Mouse (Mus musculus): ENCODE measurements around the gene Sap30bp. TPM values are rescaled to one million over a fixed set of nuclear protein-coding genes. Genes with fewer than 3 reads are reported as not detected.

Sap30bp gene
- polyA plus RNA-seq (2012; rRNA removed): 25.8 and 29.5 TPM in 2 replicates

GRCm38 (mm10) chr11:115933108-115933746 lies at the start of gene Sap30bp, which contains the start of gene Recql5:
Gene Sap30bp, plus strand, starts transcription at chr11:115933282.
Gene Recql5, minus strand, starts transcription at chr11:115933477.

DNA sequence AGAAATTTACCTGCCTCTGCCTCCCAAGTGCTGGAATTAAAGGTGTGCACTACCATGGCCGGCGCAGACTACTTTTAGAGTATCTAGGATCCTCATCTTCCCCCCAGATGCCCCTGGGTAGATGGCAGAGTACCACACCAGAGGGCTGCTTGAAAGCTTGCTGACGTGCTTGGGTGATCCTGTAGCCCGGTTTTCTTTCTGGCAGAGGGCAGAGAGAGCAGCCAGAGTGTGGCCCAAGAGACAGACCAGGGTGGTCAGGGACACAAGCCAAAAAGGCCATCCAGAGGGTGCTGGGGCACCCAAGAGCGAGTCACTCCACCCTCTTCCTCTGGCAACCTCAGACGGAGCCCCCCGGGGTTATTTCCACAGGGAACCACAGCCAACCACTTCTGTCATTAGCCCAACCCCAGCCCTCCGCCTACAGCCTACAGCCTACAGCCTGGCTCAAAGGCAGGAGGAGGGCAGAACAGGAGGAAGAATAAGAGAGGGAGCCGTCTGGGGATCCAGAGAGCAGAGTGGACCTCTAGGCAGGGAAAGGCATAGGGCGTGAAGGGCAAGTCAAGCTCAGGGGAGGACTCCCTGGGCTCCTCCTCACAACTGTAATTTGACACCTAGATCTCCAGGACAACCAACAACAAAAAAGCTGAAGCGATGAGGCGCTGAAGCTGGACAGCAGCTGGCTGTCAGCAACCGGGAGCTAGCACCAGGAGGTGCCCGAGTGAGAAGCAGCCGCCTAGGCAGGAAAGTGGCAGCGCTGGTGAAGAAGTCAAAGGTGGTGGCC lies 33.4 kb upstream of the Sap30bp start, which contains the start of gene Smim5:
Smim5 (plus strand) TSS at position 481 of the 781 bp plus-strand sequence.

DNA sequence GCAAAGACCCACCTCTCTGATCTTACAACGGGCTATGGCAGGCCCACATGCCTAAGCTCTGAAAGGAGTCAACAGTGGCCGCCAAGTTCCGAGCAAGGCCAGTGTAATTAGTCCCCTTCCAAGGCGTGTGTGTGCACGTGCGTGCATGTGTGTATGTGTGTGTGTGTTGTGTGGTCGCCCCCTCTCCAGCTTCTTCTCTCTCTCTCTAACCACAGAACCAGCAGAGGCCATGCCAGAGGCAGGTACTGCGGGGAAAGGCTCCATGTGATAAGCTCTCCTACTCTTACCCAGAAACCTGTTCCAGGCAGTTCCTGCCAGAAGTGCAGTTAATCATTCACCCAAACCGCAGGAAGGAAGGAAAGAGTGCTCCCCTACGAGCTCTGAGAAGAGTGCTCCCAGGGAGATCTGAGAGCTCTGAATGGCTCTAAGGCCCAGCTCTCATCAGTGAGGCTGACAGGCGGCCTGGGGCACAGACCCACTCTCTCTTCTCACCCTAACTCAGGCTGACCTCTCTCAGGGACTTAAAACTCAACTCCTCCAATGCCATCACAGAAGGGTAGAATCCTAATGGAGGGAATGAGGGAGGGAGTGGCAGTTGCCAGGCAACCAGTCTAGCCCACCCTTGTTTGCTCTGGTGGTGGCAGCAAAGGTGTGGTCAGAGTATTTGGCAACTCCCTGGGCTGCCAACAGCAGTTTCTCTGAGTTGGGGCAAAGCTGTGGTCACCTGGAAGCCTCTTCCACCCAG lies 21.3 kb upstream of the Sap30bp start, which contains the start of gene Smim6:
Smim6 (plus strand) TSS at position 386 of the 745 bp plus-strand sequence.

DNA sequence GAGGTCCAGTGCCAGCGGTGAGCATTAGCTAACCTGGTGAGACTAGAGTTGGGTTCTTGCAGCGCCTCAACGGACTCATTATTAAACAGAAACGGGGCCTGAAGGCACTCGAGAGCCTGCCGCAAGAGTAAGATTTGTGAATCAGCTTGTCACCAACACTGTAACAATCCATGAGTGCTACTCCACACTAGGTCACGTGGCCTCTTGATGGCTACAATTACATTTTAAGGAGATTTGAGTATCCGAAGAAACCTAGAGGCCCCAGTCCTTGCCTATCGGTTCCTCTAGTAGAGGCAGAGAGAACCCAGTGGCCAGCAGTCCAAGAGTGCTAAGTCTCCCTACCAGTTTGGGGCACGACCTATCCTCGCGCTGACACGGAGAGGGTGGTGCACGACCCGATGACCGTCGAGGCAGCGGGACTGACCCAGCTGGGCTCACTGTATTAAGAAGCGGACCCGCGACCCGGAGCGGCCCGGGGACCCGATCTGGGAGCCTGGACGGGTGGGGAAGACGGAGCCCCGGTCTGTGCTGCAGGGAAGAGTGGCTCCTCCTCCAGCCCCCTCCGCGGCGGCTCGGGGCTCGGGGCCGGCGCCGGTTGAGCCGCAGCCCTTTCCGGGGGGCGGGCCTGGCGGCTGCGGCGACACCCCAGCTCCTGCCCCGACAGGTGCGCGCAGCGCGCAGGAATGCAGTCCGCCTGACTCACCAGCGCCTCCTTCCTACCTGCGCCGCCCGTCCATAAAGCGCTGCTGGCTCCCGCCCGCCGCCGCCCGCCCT lies 41.4 kb downstream of the Sap30bp start, which contains the start of gene Itgb4:
Itgb4 (plus strand) TSS at position 401 of the 774 bp plus-strand sequence.

GRCm38 (mm10) chr11:116012262-116012947 lies 79.3 kb downstream of the Sap30bp start, which contains the start of gene Galk1:
Gene Galk1, minus strand, starts transcription at chr11:116012719.

Other genes starting within 250 kb of the Sap30bp start
- gene Grb2, start 224.7 kb upstream of the Sap30bp start, polyA plus RNA-seq (2012; rRNA removed): 21.8 and 24.1 TPM in 2 replicates
- gene Tmem94, start 167.8 kb upstream of the Sap30bp start, polyA plus RNA-seq (2012; rRNA removed): 9.0 and 10.3 TPM in 2 replicates
- 6.1 and 7.1 TPM in 2 replicates for gene Caskin2, start 119.6 kb upstream of the Sap30bp start, polyA plus RNA-seq (2012; rRNA removed)
- gene Tsen54, start 118.6 kb upstream of the Sap30bp start, polyA plus RNA-seq (2012; rRNA removed): 11.0 and 12.6 TPM in 2 replicates
- gene Llgl2, start 109.2 kb upstream of the Sap30bp start, polyA plus RNA-seq (2012; rRNA removed): 9.6 and 10.2 TPM in 2 replicates
- 0.27 and 0.48 TPM in 2 replicates for gene Myo15b, start 74.9 kb upstream of the Sap30bp start, polyA plus RNA-seq (2012; rRNA removed)
- gene Smim5, start 33.3 kb upstream of the Sap30bp start, polyA plus RNA-seq (2012; rRNA removed): 21.1 and 25.1 TPM in 2 replicates
- 1.4 and 2.2 TPM in 2 replicates for gene Smim6, start 21.3 kb upstream of the Sap30bp start, polyA plus RNA-seq (2012; rRNA removed)
- 6.3 and 7.7 TPM in 2 replicates for gene Recql5, start 195 bp downstream of the Sap30bp start, polyA plus RNA-seq (2012; rRNA removed)
- gene Itgb4, start 41.4 kb downstream of the Sap30bp start, polyA plus RNA-seq (2012; rRNA removed): 0.09 and 0.11 TPM in 2 replicates
- gene Galk1, start 79.4 kb downstream of the Sap30bp start, polyA plus RNA-seq (2012; rRNA removed): 50.4 and 60.3 TPM in 2 replicates
- gene H3f3b, start 94.7 kb downstream of the Sap30bp start, polyA plus RNA-seq (2012; rRNA removed): 250 and 282 TPM in 2 replicates
- gene Unk, start 97.0 kb downstream of the Sap30bp start, polyA plus RNA-seq (2012; rRNA removed): 11.1 and 11.6 TPM in 2 replicates
- 17.2 and 18.8 TPM in 2 replicates for gene Unc13d, start 144.7 kb downstream of the Sap30bp start, polyA plus RNA-seq (2012; rRNA removed)
- gene Wbp2, start 153.7 kb downstream of the Sap30bp start, polyA plus RNA-seq (2012; rRNA removed): 40.4 and 47.0 TPM in 2 replicates
- gene Trim47, start 193.9 kb downstream of the Sap30bp start, polyA plus RNA-seq (2012; rRNA removed): 1.9 TPM in 2 replicates
- 1.2 and 1.4 TPM in 2 replicates for gene Trim65, start 197.8 kb downstream of the Sap30bp start, polyA plus RNA-seq (2012; rRNA removed)
- gene Mrpl38, start 205.6 kb downstream of the Sap30bp start, polyA plus RNA-seq (2012; rRNA removed): 14.7 and 19.3 TPM in 2 replicates
- 8.4 and 9.4 TPM in 2 replicates for gene Fbf1, start 234.9 kb downstream of the Sap30bp start, polyA plus RNA-seq (2012; rRNA removed)

Data from liver, embryonic 14 days (tissue).